Mouse (Mus musculus) G1E (cell line): Measurements from ENCODE around the gene Gm6525.

ENCODE experiments used
- CTCF ChIP-seq: IDR thresholded peaks from 2 replicates; pipeline ENCODE4 v1.5.1; 2012; ENCODE audit warnings: low read depth, low read length, inconsistent platforms, mixed read lengths
- GATA1 ChIP-seq: IDR thresholded peaks from 2 replicates; pipeline ENCODE4 v1.6.1; 2012; ENCODE audit warnings: borderline replicate concordance, low read length, inconsistent platforms, mixed read lengths

DNA sequence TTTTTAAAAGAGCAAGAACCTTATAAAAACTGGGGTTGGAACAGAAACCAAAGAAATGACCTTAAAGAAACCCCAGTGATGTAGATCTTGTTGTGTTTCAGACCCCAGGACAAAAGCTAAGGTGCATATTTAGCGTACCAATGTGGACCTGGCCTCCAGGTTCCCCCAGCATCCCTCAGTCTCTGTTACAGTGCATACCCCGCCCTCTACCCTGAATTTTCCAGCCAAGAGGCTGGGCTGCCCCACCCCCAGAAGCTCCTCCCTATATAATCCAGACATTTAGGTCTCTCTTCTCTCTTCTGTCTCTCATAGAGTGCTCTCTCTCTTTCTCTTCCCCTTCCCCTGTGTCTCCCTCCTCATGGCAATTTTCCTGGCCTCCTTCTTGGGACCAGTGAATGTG, 6.4 kb downstream of the Gm6525 start:
- TF ChIP-seq CTCF, result no peak
- TF ChIP-seq GATA1, result no peak
